Mouse (Mus musculus) lung, postnatal 0 days (tissue): Measurements from ENCODE around the gene Acoxl.

Experiments
- CTCF ChIP-seq: IDR thresholded peaks from 2 replicates; pipeline ENCODE4 v1.5.1; 2016; ENCODE audit warnings: antibody characterized with exemption, mild to moderate bottlenecking
- EP300 ChIP-seq: IDR thresholded peaks from 2 replicates; pipeline ENCODE4 v1.6.1; 2016; ENCODE audit warnings: antibody characterized with exemption, mild to moderate bottlenecking, control low read depth

- TF ChIP-seq EP300 = no peak
- no peak for TF ChIP-seq CTCF
These were observed 248.4 kb downstream of the Acoxl start for GRCm38 (mm10) chr2:128086996-128087526.
